Mouse (Mus musculus) left cerebral cortex, postnatal 36 days (tissue): ENCODE data around the gene Nfya. TPM values are rescaled to one million over a fixed set of nuclear protein-coding genes. Genes with fewer than 3 reads are reported as not detected.

ENCODE experiments used
- DNase-seq, 2 experiments: peaks; one replicate each; pipeline ENCODE4 v3.0.0; 2021 to 2022; ENCODE audit warnings: low spot score in 2 of 2, mixed read lengths in 1 of 2
- intact Hi-C: fragments of 180-260 bp; cut with DNase I; formaldehyde crosslinking; loops from one replicate; pipeline ENCODE4 v1.15.1; 2025
- total RNA-seq, 2 experiments: library from RNA; stranded (reverse); gene quantifications; 2 replicates each; pipeline ENCODE4 v1.2.3; 2021

Nfya gene
- total RNA-seq, 2 experiments from 2014 or later: 25.4 to 27.9 TPM

DNA sequence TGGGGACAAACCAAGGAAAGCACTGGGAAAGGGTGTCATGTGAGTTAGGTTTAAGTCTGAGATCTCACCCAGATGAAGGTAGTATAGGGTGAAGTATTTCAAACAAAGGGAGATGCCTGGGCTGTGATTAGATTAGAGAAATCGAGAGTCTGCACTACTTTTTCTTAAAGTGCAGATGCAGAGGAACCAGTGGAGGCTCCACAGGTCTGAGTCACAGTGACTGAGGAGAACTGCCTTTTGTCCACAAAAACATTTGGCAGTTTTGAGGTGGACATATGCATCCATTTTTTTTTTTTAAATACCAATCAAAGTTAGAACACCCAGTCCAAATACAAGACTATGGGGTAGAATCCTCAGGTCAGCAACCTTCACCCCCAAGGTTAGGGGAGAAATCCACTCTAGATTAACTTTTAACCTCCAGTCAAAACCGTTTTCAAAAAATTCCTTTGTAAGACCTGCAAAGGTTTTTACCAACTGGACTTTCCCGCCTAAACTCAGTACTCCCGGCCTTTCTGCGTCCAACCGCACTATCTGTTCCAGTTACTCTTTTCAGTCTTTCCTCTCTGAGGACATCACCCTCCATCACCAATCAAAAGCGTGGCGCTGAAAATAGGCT lies 1.7 kb downstream of the Nfya start:
- intact Hi-C loops: loop anchor here (5.0 kb wide), 2 partner anchors 71 to 131 kb away; no protein-coding TSS in a partner anchor
- no peak for DNase-seq

DNA sequence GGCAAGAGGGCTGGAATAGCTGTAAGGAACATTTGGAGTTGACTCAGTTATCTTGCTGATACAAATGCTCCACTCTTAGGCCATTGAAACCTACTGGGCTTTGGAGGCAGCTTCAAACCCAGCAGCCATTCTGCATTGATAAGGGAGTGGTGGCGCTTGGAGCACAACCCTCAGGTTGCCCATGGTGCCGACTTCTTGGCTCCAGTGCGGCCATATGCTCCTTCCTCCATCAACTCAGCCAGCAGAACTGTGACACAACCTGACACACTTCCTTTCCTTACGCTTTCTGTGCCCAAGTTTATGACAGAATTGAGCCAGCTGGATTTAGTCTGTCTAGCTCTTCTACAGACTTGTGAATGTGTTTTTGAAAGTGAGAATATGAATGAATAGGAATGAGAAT lies 2.6 kb downstream of the Nfya start:
- peak in 1 of 2 experiments; percentile 16 for DNase-seq
- intact Hi-C loops: loop anchor here (5.0 kb wide), 2 partner anchors 70 to 130 kb away; no protein-coding TSS in a partner anchor

GRCm38 (mm10) chr17:48404706-48405105 lies 5.0 kb downstream of the Nfya start:
- DNase-seq: no peak
- intact Hi-C loops: loop anchor here (5.0 kb wide), 2 partner anchors 67 to 127 kb away; no protein-coding TSS in a partner anchor

DNA sequence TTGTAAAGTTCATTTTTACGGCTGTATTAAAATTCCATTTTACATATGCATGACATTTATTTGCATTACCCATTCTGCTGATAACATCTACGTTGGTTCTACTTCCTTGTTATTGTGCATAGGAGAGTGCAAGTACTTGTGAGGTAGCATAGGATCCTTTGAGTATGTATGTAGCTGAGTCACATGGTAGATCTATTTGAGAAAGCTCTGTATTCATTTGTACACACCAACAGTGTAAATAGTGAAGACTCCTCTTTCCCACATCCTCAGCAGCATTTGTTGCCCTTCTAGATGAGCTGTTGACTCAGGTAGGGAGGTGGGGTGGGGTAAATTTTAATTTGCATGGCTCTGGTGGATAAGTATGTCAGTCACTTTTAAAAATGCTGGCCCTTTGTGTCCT lies 5.9 kb downstream of the Nfya start:
- intact Hi-C loops: no loop called here
- no peak for DNase-seq

GRCm38 (mm10) chr17:48402751-48403150 lies 7.0 kb downstream of the Nfya start:
- intact Hi-C loops: no loop called here
- no peak for DNase-seq

GRCm38 (mm10) chr17:48401710-48402109 lies 8.0 kb downstream of the Nfya start:
- DNase-seq: no peak
- intact Hi-C loops: no loop called here

- intact Hi-C loops: loop anchor here (5.0 kb wide), 1 partner anchor 65 kb away; no protein-coding TSS in a partner anchor
These were observed 17.1 kb downstream of the Nfya start for GRCm38 (mm10) chr17:48392616-48393015.

DNA sequence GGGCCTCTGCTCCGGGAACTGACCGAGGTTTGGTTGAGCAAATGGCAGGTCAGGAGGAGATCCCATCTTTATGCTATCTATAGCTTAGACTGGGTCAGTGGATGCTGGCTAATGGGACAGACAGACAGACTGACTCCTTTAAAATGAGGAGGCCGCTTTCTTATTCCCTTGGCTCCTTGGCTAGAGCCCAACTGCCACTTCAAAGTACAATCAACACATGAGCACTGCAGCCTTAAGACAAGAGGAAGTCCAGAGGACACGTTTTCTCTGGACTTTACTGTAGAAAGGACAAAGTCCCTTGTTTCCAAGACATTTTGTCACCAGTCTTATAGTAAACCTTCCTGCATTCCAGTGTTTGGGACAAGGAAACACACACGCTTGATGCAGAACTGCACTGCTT lies 18.3 kb downstream of the Nfya start:
- DNase-seq: no peak
- intact Hi-C loops: loop anchor here (5.0 kb wide), 1 partner anchor 64 kb away; no protein-coding TSS in a partner anchor

More at GRCm38 (mm10) chr17:48392616-48393015, 17.1 kb downstream of the Nfya start:
- peak; percentile 63 to 66 for DNase-seq

- no peak for DNase-seq
- intact Hi-C loops: no loop called here
These were observed 20.3 kb downstream of the Nfya start for GRCm38 (mm10) chr17:48389442-48389841.

- intact Hi-C loops: no loop called here
- no peak for DNase-seq
These were observed 21.0 kb downstream of the Nfya start for GRCm38 (mm10) chr17:48388666-48389065.

DNA sequence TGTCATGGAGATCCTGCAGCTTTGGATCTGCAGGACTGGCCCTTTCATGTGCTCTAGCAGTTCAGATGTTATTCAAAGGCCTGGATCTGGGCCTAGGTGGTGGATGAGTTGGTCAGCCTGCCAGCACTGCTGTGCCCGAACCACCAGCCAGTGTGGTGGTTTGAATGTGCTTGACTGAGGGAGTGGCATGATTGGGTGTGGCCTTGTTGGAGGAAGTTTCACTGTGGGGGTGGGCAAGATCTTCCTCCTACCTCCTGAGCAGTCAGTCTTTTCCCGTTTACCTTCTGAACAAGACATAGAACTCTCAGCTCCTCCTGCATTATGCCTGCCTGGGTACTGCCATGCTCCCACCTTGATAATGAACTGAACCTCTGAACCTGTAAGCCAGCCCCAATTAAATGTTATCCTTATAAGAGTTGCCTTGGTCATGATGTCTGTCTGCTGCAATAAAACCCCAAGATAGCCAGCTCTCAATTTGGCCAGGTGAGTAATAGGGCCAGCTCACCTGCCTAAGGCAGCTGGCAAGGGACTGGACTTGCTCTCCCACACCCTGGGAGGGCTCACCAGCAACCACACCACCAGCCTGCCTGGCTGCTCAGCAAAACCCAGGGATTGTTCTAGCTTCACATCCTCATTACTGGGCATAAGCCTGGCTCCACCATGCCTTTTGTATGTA lies 23.8 kb downstream of the Nfya start:
- no peak for DNase-seq
- intact Hi-C loops: no loop called here

- DNase-seq: no peak
- intact Hi-C loops: no loop called here
These were observed 30.7 kb downstream of the Nfya start for GRCm38 (mm10) chr17:48379050-48379449.

DNA sequence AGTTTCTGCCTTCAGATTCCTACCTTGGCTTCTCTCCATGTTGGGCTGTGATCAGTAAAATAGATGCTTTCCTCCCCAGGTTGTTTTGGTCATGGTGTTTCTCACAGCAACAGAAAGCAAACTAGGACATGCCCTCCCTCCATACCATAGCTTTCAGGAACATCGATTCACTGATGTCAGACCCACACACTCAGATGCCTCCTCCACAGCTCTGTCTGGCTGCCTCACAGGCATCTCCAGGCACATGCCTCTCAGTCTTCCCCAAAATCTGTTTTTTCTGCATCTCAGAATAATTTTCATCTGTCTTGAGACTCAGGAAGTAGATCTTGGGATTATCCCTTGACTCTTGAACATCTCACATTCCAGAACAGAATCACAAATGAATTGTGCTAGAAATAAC lies 33.6 kb downstream of the Nfya start:
- intact Hi-C loops: no loop called here
- peak in 1 of 2 experiments; percentile 46 for DNase-seq

DNA sequence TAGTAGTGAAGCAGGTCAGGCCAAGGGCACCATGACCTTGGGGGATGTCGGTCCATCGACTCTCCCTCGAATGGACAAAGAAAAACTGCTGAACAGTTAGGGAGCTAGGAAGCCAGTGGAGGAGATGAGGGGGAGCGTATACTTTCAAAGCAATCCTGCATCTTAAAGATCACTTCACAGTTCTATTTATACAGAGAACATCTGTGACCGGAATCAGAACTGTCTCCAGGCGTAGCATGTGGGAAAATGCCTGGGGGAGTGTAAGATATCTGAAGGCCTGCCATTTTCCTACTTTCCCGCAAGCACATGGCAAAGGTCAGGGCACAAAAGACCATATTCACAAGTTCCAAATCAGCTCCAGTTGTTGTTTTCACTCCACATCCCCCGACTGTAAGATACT lies 36.7 kb downstream of the Nfya start:
- peak; percentile 35 to 37 for DNase-seq
- intact Hi-C loops: loop anchor here (5.0 kb wide), 1 partner anchor 46 kb away; no protein-coding TSS in a partner anchor

DNA sequence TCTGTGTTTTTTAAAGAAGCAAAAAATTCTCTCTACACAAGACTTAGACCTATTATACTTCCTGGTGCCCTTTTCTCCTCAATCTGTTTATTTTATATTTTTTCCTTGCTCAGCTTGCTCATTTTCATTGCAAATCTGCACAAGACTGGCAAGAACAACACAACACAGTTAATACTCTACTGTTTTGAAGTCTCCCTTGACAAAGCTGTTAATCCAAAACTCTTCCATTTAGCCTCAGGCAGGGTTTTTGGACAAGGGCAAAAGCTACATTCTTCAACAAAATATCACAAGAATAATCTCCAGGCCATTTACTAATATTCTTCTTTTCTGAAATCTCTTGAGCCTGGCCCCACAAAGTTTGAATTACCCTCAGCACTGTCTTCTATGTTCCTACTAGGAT lies 38.1 kb downstream of the Nfya start:
- no peak for DNase-seq
- intact Hi-C loops: loop anchor here (5.0 kb wide), 1 partner anchor 44 kb away; no protein-coding TSS in a partner anchor

DNA sequence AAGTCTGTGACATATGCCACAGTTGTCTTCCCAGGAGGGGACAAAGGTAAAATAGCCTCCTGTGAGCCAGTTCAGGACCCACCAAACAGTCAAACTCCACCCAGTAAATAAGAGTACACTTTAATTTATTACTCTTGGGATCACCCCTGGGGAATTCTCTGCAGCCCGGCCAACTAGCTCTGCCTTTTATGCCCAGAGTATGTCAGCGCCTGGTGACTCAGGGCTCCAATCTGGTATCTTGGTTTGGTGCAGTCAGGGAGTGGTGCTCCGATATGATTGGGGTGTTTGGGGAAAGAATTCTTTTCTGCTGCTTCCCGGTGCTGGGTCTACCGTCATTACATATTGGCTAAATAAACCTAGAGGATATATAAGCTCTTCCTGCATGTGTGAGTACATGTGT lies 42.9 kb downstream of the Nfya start:
- DNase-seq: no peak
- intact Hi-C loops: no loop called here

GRCm38 (mm10) chr17:48365511-48366155 lies 44.1 kb downstream of the Nfya start:
- intact Hi-C loops: no loop called here
- DNase-seq: no peak

DNA sequence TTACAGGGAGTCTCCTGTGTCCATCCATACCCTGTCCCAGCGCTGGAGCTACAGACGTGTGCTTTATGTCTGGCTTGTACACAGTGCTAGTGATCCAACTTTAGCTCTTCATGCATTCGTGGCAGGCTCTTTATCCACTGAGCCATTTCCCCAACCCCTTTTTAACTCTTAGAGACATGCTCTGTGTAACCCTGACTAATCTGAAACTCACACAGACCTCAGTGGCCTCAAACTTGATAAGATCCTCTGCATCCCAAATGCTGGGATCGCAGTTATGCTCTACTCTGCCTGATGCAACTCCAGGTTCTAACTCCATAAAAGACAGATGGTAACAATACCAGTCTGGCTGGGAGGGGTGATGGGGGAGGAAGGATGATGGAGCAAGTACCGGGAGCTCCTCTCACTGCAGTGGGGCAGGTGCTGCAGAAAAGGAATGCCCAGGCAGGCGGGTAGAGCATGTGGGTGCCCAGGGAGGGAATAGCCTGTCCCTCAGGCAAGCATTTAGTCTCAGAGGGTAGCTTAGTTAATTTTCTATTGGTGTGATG lies 46.2 kb downstream of the Nfya start:
- DNase-seq: no peak
- intact Hi-C loops: no loop called here

- intact Hi-C loops: no loop called here
- peak in 1 of 2 experiments; percentile 27 for DNase-seq
These were observed 46.7 kb downstream of the Nfya start for GRCm38 (mm10) chr17:48362966-48363365.

DNA sequence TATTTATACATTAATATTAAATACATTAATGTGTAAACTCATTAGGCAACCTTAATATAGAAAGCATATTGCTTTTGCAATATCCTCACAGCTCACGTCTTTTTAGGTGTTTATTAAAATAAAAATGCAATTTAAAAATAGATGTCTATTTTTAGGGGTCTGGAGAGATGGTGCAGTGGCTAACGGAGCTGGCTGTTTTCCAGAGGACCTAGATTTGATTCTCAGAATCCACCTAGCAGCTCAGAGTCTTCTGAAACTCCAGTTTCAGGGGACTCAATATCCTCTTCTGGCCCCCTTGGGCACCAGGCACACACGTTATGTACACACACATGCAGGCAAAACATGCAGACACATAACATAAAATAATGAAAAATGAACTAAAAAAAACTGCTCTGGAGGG lies 47.4 kb downstream of the Nfya start:
- intact Hi-C loops: no loop called here

More for the DNA sequence above, 47.4 kb downstream of the Nfya start:
- DNase-seq: no peak
